Mouse (Mus musculus): ENCODE results near the gene Kcnk16. TPM values are rescaled to one million over a fixed set of nuclear protein-coding genes. Genes with fewer than 3 reads are reported as not detected.
"Not testable (repeated sequence)": the region's sequence is repeated elsewhere in the genome, so short reads cannot be mapped to it uniquely, and the experiment has no call there.

Kcnk16 gene
- total RNA-seq (2015) = not detected in 2 replicates
- total RNA-seq (2017) = not detected in 2 replicates

GRCm38 (mm10) chr14:20269082-20269809 is at the start of gene Kcnk16:
Gene Kcnk16 (minus strand): TSS chr14:20269199.
- no peak for ATAC-seq (ENCODE audit: poor library complexity, severe bottlenecking)

- ATAC-seq (ENCODE audit: poor library complexity, severe bottlenecking) = no peak
These were observed 46.1 kb upstream of the Kcnk16 start for GRCm38 (mm10) chr14:20315137-20315536.

GRCm38 (mm10) chr14:20305085-20305484 is 36.1 kb upstream of the Kcnk16 start:
- not testable (repeated sequence) for ATAC-seq (ENCODE audit: poor library complexity, severe bottlenecking)

GRCm38 (mm10) chr14:20298131-20298530 is 29.1 kb upstream of the Kcnk16 start:
- ATAC-seq (ENCODE audit: poor library complexity, severe bottlenecking) = peak; percentile 41; the same call in 1 of the 2 replicates

- no peak for ATAC-seq (ENCODE audit: poor library complexity, severe bottlenecking)
These were observed 28.6 kb upstream of the Kcnk16 start for GRCm38 (mm10) chr14:20297616-20298015.

GRCm38 (mm10) chr14:20294947-20295346 is 25.9 kb upstream of the Kcnk16 start:
- ATAC-seq (ENCODE audit: poor library complexity, severe bottlenecking) = no peak

- ATAC-seq (ENCODE audit: poor library complexity, severe bottlenecking) = peak; percentile 99
These were observed 25.3 kb upstream of the Kcnk16 start, which contains the start of gene Nudt13 for GRCm38 (mm10) chr14:20294117-20294892. Gene Nudt13 (plus strand): TSS chr14:20294697.

- ATAC-seq (ENCODE audit: poor library complexity, severe bottlenecking) = no peak
These were observed 22.4 kb upstream of the Kcnk16 start for GRCm38 (mm10) chr14:20291391-20291790.

GRCm38 (mm10) chr14:20268421-20268820 is 578 bp downstream of the Kcnk16 start:
- no peak for ATAC-seq (ENCODE audit: poor library complexity, severe bottlenecking)

- ATAC-seq (ENCODE audit: poor library complexity, severe bottlenecking) = no peak
These were observed 6.7 kb downstream of the Kcnk16 start for GRCm38 (mm10) chr14:20262346-20262745.

GRCm38 (mm10) chr14:20258185-20259113 is 10.6 kb downstream of the Kcnk16 start:
- peak; percentile 59 for ATAC-seq (ENCODE audit: poor library complexity, severe bottlenecking)

- ATAC-seq (ENCODE audit: poor library complexity, severe bottlenecking) = no peak
These were observed 18.5 kb downstream of the Kcnk16 start for GRCm38 (mm10) chr14:20250237-20251171.

- no peak for ATAC-seq (ENCODE audit: poor library complexity, severe bottlenecking)
These were observed 21.0 kb downstream of the Kcnk16 start for GRCm38 (mm10) chr14:20248001-20248400.

GRCm38 (mm10) chr14:20246811-20247266 is 22.2 kb downstream of the Kcnk16 start:
- ATAC-seq (ENCODE audit: poor library complexity, severe bottlenecking) = no peak

- no peak for ATAC-seq (ENCODE audit: poor library complexity, severe bottlenecking)
These were observed 23.1 kb downstream of the Kcnk16 start for GRCm38 (mm10) chr14:20245861-20246260.

GRCm38 (mm10) chr14:20245318-20245717 is 23.7 kb downstream of the Kcnk16 start:
- no peak for ATAC-seq (ENCODE audit: poor library complexity, severe bottlenecking)

- no peak for ATAC-seq (ENCODE audit: poor library complexity, severe bottlenecking)
These were observed 25.8 kb downstream of the Kcnk16 start for GRCm38 (mm10) chr14:20243158-20243557.

- ATAC-seq (ENCODE audit: poor library complexity, severe bottlenecking) = no peak
These were observed 26.5 kb downstream of the Kcnk16 start for GRCm38 (mm10) chr14:20242454-20242853.

GRCm38 (mm10) chr14:20234403-20234802 is 34.6 kb downstream of the Kcnk16 start:
- ATAC-seq (ENCODE audit: poor library complexity, severe bottlenecking) = no peak

Measured in megakaryocyte, adult 5-6 weeks (primary cell).